Mouse (Mus musculus) erythroblast, adult 5-6 weeks (primary cell): ENCODE measurements around the gene Mup17. TPM values are rescaled to one million over a fixed set of nuclear protein-coding genes. Genes with fewer than 3 reads are reported as not detected.
"Not testable (repeated sequence)": the region's sequence is repeated elsewhere in the genome, so short reads cannot be mapped to it uniquely, and the experiment has no call there.

ENCODE experiments used
- ATAC-seq: replicated peaks from 2 replicates; pipeline ENCODE4 v1.8.0; 2016; ENCODE audit warnings: moderate number of reproducible peaks, mild to moderate bottlenecking, moderate TSS enrichment, inconsistent platforms; ENCODE audit not compliant: poor library complexity, low FRiP score, severe bottlenecking
- total RNA-seq, 2 experiments: library from RNA; stranded (forward) in 1 of 2; stranded (reverse) in 1 of 2; fragments of 150-400 nt in 1 of 2; fragments of 200-764, 138-1000 nt in 1 of 2; gene quantifications; 2 replicates each; pipeline versions ENCODE4 v1.2.3 to v1.2.4; 2015 to 2017; ENCODE audit warnings: low replicate concordance in 2 of 2

Mup17 gene
- total RNA-seq (2015; ENCODE audit: low replicate concordance) (not detected in 2 replicates), total RNA-seq (2017; ENCODE audit: low replicate concordance) (not detected in 2 replicates)

DNA sequence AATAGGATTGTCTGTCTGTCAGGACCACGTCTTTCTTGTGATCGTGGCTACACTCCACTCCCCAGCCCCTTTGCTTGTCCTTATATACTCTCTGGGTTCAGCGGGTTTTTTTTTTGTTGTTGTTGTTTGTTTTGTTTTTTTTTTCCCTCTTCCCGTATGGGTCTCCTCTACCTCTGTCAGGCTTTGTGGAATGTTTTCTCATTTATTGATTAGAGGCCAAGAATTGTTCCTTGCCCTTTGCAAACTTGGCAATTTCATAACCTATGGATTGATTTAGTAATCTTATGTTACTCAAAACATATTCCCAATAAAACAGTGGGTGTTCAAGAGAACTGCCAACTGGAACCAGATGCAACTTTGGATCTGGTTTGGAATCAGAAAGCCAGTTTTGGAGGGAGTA lies at the start of gene Mup17:
Gene Mup17 (minus strand): TSS at position 101 of the 400 bp plus-strand sequence.
- not testable (repeated sequence) for ATAC-seq

DNA sequence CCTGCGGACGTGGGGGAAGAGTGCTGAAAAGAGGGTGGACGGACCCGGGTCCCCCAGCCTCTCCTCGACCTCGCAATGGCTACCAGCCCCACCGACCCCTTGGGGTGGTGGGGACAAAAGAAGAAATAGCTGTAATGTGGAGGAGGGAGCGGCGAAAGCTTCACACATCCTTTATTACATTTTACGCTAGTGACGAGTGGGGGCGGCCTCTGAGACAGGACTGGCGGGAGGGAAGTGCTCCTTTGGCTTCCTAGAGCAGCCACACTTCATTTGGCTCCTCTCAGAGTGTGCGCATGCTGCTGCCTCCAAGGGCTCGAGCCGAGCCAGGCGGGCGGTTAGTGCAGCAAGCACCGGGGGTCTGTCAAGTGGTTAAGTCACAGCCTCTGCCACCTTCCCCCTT lies 24.1 kb downstream of the Mup17 start:
- not testable (repeated sequence) for ATAC-seq

DNA sequence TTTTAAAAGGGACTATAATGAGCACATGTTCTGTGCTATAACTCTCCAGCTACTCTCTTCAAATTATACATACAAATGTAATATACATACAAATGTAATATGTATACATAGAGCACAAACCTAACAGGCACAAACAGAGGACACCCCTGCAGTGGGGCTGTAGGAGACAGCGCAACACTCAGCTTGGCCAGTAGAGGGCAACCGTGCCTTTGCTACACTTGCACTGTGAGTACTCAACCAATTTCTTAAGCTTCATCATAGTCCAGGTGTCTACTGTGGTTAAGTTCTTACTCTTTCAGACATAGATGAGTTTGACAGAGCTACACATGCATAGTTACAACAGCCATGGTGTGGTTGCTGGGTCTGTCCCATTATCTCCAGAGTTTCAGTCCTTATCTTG lies 39.8 kb downstream of the Mup17 start:
- ATAC-seq, result not testable (repeated sequence)

Other genes with a start within 250 kb of the Mup17 start
- not detected in 2 replicates for gene Mup15, start 156.1 kb downstream of the Mup17 start, total RNA-seq (2015; ENCODE audit: low replicate concordance)
- not detected in 2 replicates for gene Mup15, start 156.1 kb downstream of the Mup17 start, total RNA-seq (2017; ENCODE audit: low replicate concordance)
- not detected in 2 replicates for gene Mup16, start 76.3 kb downstream of the Mup17 start, total RNA-seq (2015; ENCODE audit: low replicate concordance)
- not detected in 2 replicates for gene Mup16, start 76.3 kb downstream of the Mup17 start, total RNA-seq (2017; ENCODE audit: low replicate concordance)
- not detected in 2 replicates for gene Mup18, start 78.3 kb upstream of the Mup17 start, total RNA-seq (2015; ENCODE audit: low replicate concordance)
- not detected in 2 replicates for gene Mup18, start 78.3 kb upstream of the Mup17 start, total RNA-seq (2017; ENCODE audit: low replicate concordance)
- not detected in 2 replicates for gene Mup19, start 186.4 kb upstream of the Mup17 start, total RNA-seq (2015; ENCODE audit: low replicate concordance)
- not detected in 2 replicates for gene Mup19, start 186.4 kb upstream of the Mup17 start, total RNA-seq (2017; ENCODE audit: low replicate concordance)
- not detected in 2 replicates for gene Mup5, start 239.4 kb upstream of the Mup17 start, total RNA-seq (2015; ENCODE audit: low replicate concordance)
- gene Mup5, start 239.4 kb upstream of the Mup17 start, total RNA-seq (2017; ENCODE audit: low replicate concordance), result not detected in 2 replicates